8 mouse cellular contexts compared by ENCODE assay signal in the genomic region with DNA sequence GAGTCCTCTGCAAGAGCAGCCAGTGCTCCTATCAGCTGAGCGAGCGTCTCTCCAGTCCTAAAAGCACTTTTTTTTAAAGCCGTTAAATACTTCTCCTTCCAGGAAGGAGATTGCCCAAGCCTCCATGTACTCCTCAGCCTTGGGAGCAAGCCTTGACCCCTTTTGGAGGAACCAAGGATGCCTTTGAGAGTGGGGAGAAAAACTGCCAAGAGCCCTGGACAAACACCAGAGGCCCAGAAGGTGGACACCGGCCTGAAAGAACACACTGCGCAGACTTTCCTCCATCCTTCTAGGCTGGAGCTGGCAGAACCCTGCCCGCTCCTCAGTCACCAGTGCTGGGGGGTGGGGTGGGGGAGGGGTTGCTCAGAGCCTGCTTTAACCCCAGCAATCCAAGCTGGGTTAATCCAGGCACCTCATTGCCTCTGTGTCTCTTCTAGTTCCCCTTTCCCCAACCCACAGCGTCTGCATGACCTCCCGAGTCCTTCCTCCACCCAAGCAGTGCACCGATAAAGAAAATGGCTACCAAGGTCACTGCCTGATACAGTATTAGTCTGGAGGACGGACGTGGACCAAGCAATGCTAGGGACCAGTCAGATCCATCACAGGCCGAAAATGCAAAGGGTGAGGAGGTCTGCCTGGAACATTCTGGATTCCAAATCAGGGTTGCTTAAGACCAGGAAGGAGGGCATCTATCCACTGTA. TPM values are rescaled to one million over a fixed set of nuclear protein-coding genes. Genes with fewer than 3 reads are reported as not detected.
DNase-seq lines count a peak whose midpoint lies in the region; ATAC-seq and TF ChIP-seq lines count a peak whose summit lies in the region.

No protein-coding gene starts in this region.

- no peaks in the 10 kb centered on the region for H3K9me3 ChIP-seq in liver, postnatal 0 days (ENCODE audit: low read length)
- H3K9me3 ChIP-seq in liver, embryonic 12.5 days (replicated peaks), result no peaks in the 10 kb centered on the region
- H3K9me3 ChIP-seq in heart, embryonic 14.5 days (ENCODE audit: control insufficient read depth, low read length), result no peaks in the 10 kb centered on the region
- no peaks in the 10 kb centered on the region for H3K9me3 ChIP-seq in forebrain, postnatal 0 days (ENCODE audit: low read length)

- no peak for TF ChIP-seq CTCF in liver, postnatal 0 days (IDR thresholded peaks at IDR 0.05; ENCODE audit: low read depth)
- no peak for TF ChIP-seq CTCF in forebrain, postnatal 0 days (IDR thresholded peaks at IDR 0.05; ENCODE audit: low read depth)

- H3K36me3 ChIP-seq in liver, postnatal 0 days (replicated peaks; ENCODE audit: insufficient read depth, low read length), result no peaks in the 10 kb centered on the region
- peaks cover 48% of the 10 kb centered on the region for H3K36me3 ChIP-seq in liver, embryonic 12.5 days
- H3K36me3 ChIP-seq in heart, embryonic 14.5 days (ENCODE audit: control insufficient read depth, insufficient read depth, low read length), result peaks cover 63% of the 10 kb centered on the region
- peaks cover 30% of the 10 kb centered on the region for H3K36me3 ChIP-seq in forebrain, postnatal 0 days (ENCODE audit: insufficient read depth)

- no peak for DNase-seq in liver, postnatal 0 days
- DNase-seq in cerebellum, adult 11 months, result peak; percentile 54
- DNase-seq in forebrain, postnatal 0 days, result no peak
- no peak for DNase-seq in urinary bladder, adult 2 months (ENCODE audit: low spot score)

- no peak overlapping the region for H3K4me2 ChIP-seq in liver, postnatal 0 days (ENCODE audit: low read depth, low read length)
- H3K4me2 ChIP-seq in liver, embryonic 12.5 days, result no peak overlapping the region
- no peak overlapping the region for H3K4me2 ChIP-seq in heart, embryonic 14.5 days (ENCODE audit: low read length)
- no peak overlapping the region for H3K4me2 ChIP-seq in forebrain, postnatal 0 days (ENCODE audit: low read depth)

- peaks cover 19% of the 10 kb centered on the region for H3K4me1 ChIP-seq in liver, postnatal 0 days (ENCODE audit: insufficient read depth)
- peaks cover 27% of the 10 kb centered on the region for H3K4me1 ChIP-seq in liver, embryonic 12.5 days
- H3K4me1 ChIP-seq in heart, embryonic 14.5 days (ENCODE audit: control insufficient read depth in 2 of 2, insufficient read depth in 2 of 2, low read length in 2 of 2), result peaks cover 18 to 25% of the 10 kb centered on the region in 2 experiments
- no peaks in the 10 kb centered on the region for H3K4me1 ChIP-seq in forebrain, postnatal 0 days (ENCODE audit: insufficient read depth)

- no peak overlapping the region for H3K9ac ChIP-seq in liver, postnatal 0 days (replicated peaks)
- H3K9ac ChIP-seq in liver, embryonic 12.5 days, result no peak overlapping the region
- peak overlapping the region; percentile 21; the same call in 1 of the 2 replicates for H3K9ac ChIP-seq in heart, embryonic 14.5 days (ENCODE audit: low read length)
- H3K9ac ChIP-seq in forebrain, postnatal 0 days, result no peak overlapping the region

- TF ChIP-seq EP300 in liver, postnatal 0 days (IDR thresholded peaks at IDR 0.05; ENCODE audit: low read depth), result no peak

- 45% methylated on average over 12 of the region's 12 CpGs for WGBS in liver, postnatal 0 days (ENCODE audit: insufficient replicate concordance)
- 48% methylated on average over 12 of the region's 12 CpGs for WGBS in liver, embryonic 12.5 days (ENCODE audit: insufficient replicate concordance)
- 70% methylated on average over 12 of the region's 12 CpGs for WGBS in heart, embryonic 14.5 days
- 86% methylated on average over 12 of the region's 12 CpGs for WGBS in forebrain, postnatal 0 days

- H3K27me3 ChIP-seq in liver, postnatal 0 days (ENCODE audit: insufficient read depth, low read length), result no peaks in the 10 kb centered on the region
- no peaks in the 10 kb centered on the region for H3K27me3 ChIP-seq in liver, embryonic 12.5 days (replicated peaks)
- no peaks in the 10 kb centered on the region for H3K27me3 ChIP-seq in heart, embryonic 14.5 days (ENCODE audit: control insufficient read depth, insufficient read depth, low read length)
- H3K27me3 ChIP-seq in forebrain, postnatal 0 days (ENCODE audit: insufficient read depth, low read length), result no peaks in the 10 kb centered on the region

- peak; percentile 29 for ATAC-seq in liver, postnatal 0 days
- ATAC-seq in liver, embryonic 12.5 days, result no peak
- no peak for ATAC-seq in heart, embryonic 14.5 days (ENCODE audit: insufficient number of reproducible peaks, insufficient read depth, low FRiP score, low read depth)
- ATAC-seq in megakaryocyte progenitor cell, adult 5-6 weeks (replicated peaks; ENCODE audit: poor library complexity), result peak; percentile 90
- ATAC-seq in megakaryocyte-erythroid progenitor cell, adult 5-6 weeks (replicated peaks; ENCODE audit: low FRiP score, low TSS enrichment, poor library complexity, severe bottlenecking), result no peak
- no peak for ATAC-seq in forebrain, postnatal 0 days

- no peak overlapping the region for H3K4me3 ChIP-seq in liver, postnatal 0 days (ENCODE audit: low read depth, low read length)
- no peak overlapping the region for H3K4me3 ChIP-seq in liver, embryonic 12.5 days
- H3K4me3 ChIP-seq in heart, embryonic 14.5 days (ENCODE audit: control insufficient read depth in 1 of 2, insufficient read depth in 1 of 2, low read depth in 1 of 2, low read length in 2 of 2), result no peak overlapping the region
- H3K4me3 ChIP-seq in forebrain, postnatal 0 days (ENCODE audit: low read depth, low read length), result no peak overlapping the region

- H3K27ac ChIP-seq in liver, postnatal 0 days (ENCODE audit: low read depth), result peak overlapping the region; percentile 62
- no peak overlapping the region for H3K27ac ChIP-seq in liver, embryonic 12.5 days
- H3K27ac ChIP-seq in heart, embryonic 14.5 days (replicated peaks in 1 of 2; ENCODE audit: control insufficient read depth in 1 of 2, insufficient read depth in 1 of 2, low read depth in 2 of 2, low read length in 2 of 2), result peak overlapping the region; percentile 5 to 47; a peak in 3 of 4 replicates
- H3K27ac ChIP-seq in forebrain, postnatal 0 days (ENCODE audit: low read depth, low read length), result no peak overlapping the region

RNA-seq across cellular contexts. Expression of a gene that starts 8.6 kb away (rescaled TPM):
- 1.7 TPM in 2 replicates for polyA plus RNA-seq in liver, postnatal 0 days (2015; fragmentation: Nextera tagmentation; extraction: Ambion mirVana)
- polyA plus RNA-seq in liver, embryonic 12.5 days (2016; fragmentation: Nextera tagmentation; extraction: Ambion mirVana), result 1.9 and 2.4 TPM in 2 replicates
- 6.6 and 7.8 TPM in 2 replicates for polyA plus RNA-seq in heart, embryonic 14.5 days (2014; fragmentation: Nextera tagmentation; extraction: Ambion mirVana)
- total RNA-seq in megakaryocyte progenitor cell, adult 5-6 weeks (2015), result 7.2 and 12.8 TPM in 2 replicates
- 9.8 and 11.0 TPM in 2 replicates for total RNA-seq in megakaryocyte progenitor cell, adult 5-6 weeks (2017)
- total RNA-seq in megakaryocyte-erythroid progenitor cell, adult 5-6 weeks (2014; fragmentation: Nextera tagmentation), result 7.7 and 16.9 TPM in 2 replicates
- total RNA-seq in megakaryocyte-erythroid progenitor cell, adult 5-6 weeks (2017), result 4.9 and 22.4 TPM in 2 replicates
- total RNA-seq in forebrain, postnatal 0 days (2014; rRNA removed), result 27.3 and 33.7 TPM in 2 replicates
- 5.0 and 5.6 TPM in 2 replicates for polyA plus RNA-seq in forebrain, postnatal 0 days (2015; fragmentation: Nextera tagmentation; extraction: Ambion mirVana)
- polyA plus RNA-seq in urinary bladder, adult 2 months (2012; rRNA removed), result 31.5 and 32.0 TPM in 2 replicates

RNA-seq across cellular contexts. Expression of a gene that starts 29.3 kb away (rescaled TPM):
- polyA plus RNA-seq in liver, postnatal 0 days (2015; fragmentation: Nextera tagmentation; extraction: Ambion mirVana), result not detected in 2 replicates
- polyA plus RNA-seq in liver, embryonic 12.5 days (2016; fragmentation: Nextera tagmentation; extraction: Ambion mirVana), result 0.74 TPM in 1 of 2 replicates, not detected in the other
- polyA plus RNA-seq in heart, embryonic 14.5 days (2014; fragmentation: Nextera tagmentation; extraction: Ambion mirVana), result 0.72 and 2.1 TPM in 2 replicates
- total RNA-seq in megakaryocyte progenitor cell, adult 5-6 weeks (2015), result 20.0 and 22.7 TPM in 2 replicates
- 6.6 and 7.6 TPM in 2 replicates for total RNA-seq in megakaryocyte progenitor cell, adult 5-6 weeks (2017)
- total RNA-seq in megakaryocyte-erythroid progenitor cell, adult 5-6 weeks (2014; fragmentation: Nextera tagmentation), result 19.1 and 23.4 TPM in 2 replicates
- 17.1 and 26.1 TPM in 2 replicates for total RNA-seq in megakaryocyte-erythroid progenitor cell, adult 5-6 weeks (2017)
- total RNA-seq in forebrain, postnatal 0 days (2014; rRNA removed), result 3.1 and 4.8 TPM in 2 replicates
- polyA plus RNA-seq in forebrain, postnatal 0 days (2015; fragmentation: Nextera tagmentation; extraction: Ambion mirVana), result 0.36 and 0.53 TPM in 2 replicates
- polyA plus RNA-seq in urinary bladder, adult 2 months (2012; rRNA removed), result 14.4 and 17.2 TPM in 2 replicates

RNA-seq across cellular contexts. Expression of a gene that starts 32.4 kb away (rescaled TPM):
- 0.40 and 0.76 TPM in 2 replicates for polyA plus RNA-seq in liver, postnatal 0 days (2015; fragmentation: Nextera tagmentation; extraction: Ambion mirVana)
- not detected in 2 replicates for polyA plus RNA-seq in liver, embryonic 12.5 days (2016; fragmentation: Nextera tagmentation; extraction: Ambion mirVana)
- 0.09 and 0.19 TPM in 2 replicates for polyA plus RNA-seq in heart, embryonic 14.5 days (2014; fragmentation: Nextera tagmentation; extraction: Ambion mirVana)
- not detected in 2 replicates for total RNA-seq in megakaryocyte progenitor cell, adult 5-6 weeks (2015)
- not detected in 2 replicates for total RNA-seq in megakaryocyte progenitor cell, adult 5-6 weeks (2017)
- not detected in 2 replicates for total RNA-seq in megakaryocyte-erythroid progenitor cell, adult 5-6 weeks (2014; fragmentation: Nextera tagmentation)
- total RNA-seq in megakaryocyte-erythroid progenitor cell, adult 5-6 weeks (2017), result 0.65 TPM in 1 of 2 replicates, not detected in the other
- total RNA-seq in forebrain, postnatal 0 days (2014; rRNA removed), result 4.0 and 4.8 TPM in 2 replicates
- polyA plus RNA-seq in forebrain, postnatal 0 days (2015; fragmentation: Nextera tagmentation; extraction: Ambion mirVana), result 0.72 and 1.1 TPM in 2 replicates
- 0.10 and 0.14 TPM in 2 replicates for polyA plus RNA-seq in urinary bladder, adult 2 months (2012; rRNA removed)

RNA-seq across cellular contexts. Expression of a gene that starts 37.6 kb away (rescaled TPM):
- 17.3 and 17.8 TPM in 2 replicates for polyA plus RNA-seq in liver, postnatal 0 days (2015; fragmentation: Nextera tagmentation; extraction: Ambion mirVana)
- polyA plus RNA-seq in liver, embryonic 12.5 days (2016; fragmentation: Nextera tagmentation; extraction: Ambion mirVana), result 3.2 and 3.6 TPM in 2 replicates
- polyA plus RNA-seq in heart, embryonic 14.5 days (2014; fragmentation: Nextera tagmentation; extraction: Ambion mirVana), result 0.19 and 0.43 TPM in 2 replicates
- 0.10 and 0.76 TPM in 2 replicates for total RNA-seq in megakaryocyte progenitor cell, adult 5-6 weeks (2015)
- total RNA-seq in megakaryocyte progenitor cell, adult 5-6 weeks (2017), result 0.46 and 1.6 TPM in 2 replicates
- total RNA-seq in megakaryocyte-erythroid progenitor cell, adult 5-6 weeks (2014; fragmentation: Nextera tagmentation), result 0.37 TPM in 1 of 2 replicates, not detected in the other
- total RNA-seq in megakaryocyte-erythroid progenitor cell, adult 5-6 weeks (2017), result 0.52 and 0.57 TPM in 2 replicates
- total RNA-seq in forebrain, postnatal 0 days (2014; rRNA removed), result 0.33 and 0.54 TPM in 2 replicates
- polyA plus RNA-seq in forebrain, postnatal 0 days (2015; fragmentation: Nextera tagmentation; extraction: Ambion mirVana), result 0.21 and 0.24 TPM in 2 replicates
- 0.87 and 0.94 TPM in 2 replicates for polyA plus RNA-seq in urinary bladder, adult 2 months (2012; rRNA removed)

RNA-seq across cellular contexts. Expression of a gene that starts 50.2 kb away (rescaled TPM):
- 1.5 and 1.8 TPM in 2 replicates for polyA plus RNA-seq in liver, postnatal 0 days (2015; fragmentation: Nextera tagmentation; extraction: Ambion mirVana)
- 4.0 and 5.3 TPM in 2 replicates for polyA plus RNA-seq in liver, embryonic 12.5 days (2016; fragmentation: Nextera tagmentation; extraction: Ambion mirVana)
- polyA plus RNA-seq in heart, embryonic 14.5 days (2014; fragmentation: Nextera tagmentation; extraction: Ambion mirVana), result 45.2 and 45.7 TPM in 2 replicates
- not detected in 2 replicates for total RNA-seq in megakaryocyte progenitor cell, adult 5-6 weeks (2015)
- total RNA-seq in megakaryocyte progenitor cell, adult 5-6 weeks (2017), result 0.07 TPM in 1 of 2 replicates, not detected in the other
- not detected in 2 replicates for total RNA-seq in megakaryocyte-erythroid progenitor cell, adult 5-6 weeks (2014; fragmentation: Nextera tagmentation)
- not detected in 2 replicates for total RNA-seq in megakaryocyte-erythroid progenitor cell, adult 5-6 weeks (2017)
- 20.8 and 22.3 TPM in 2 replicates for total RNA-seq in forebrain, postnatal 0 days (2014; rRNA removed)
- 24.9 and 26.1 TPM in 2 replicates for polyA plus RNA-seq in forebrain, postnatal 0 days (2015; fragmentation: Nextera tagmentation; extraction: Ambion mirVana)
- polyA plus RNA-seq in urinary bladder, adult 2 months (2012; rRNA removed), result 95.1 and 129 TPM in 2 replicates

Comparison
In these comparisons a context has a peak if more than half of its experiments do, and no peak if none do; other contexts are left out.
1. ATAC-seq: peak in liver, postnatal 0 days (single experiment) and megakaryocyte progenitor cell, adult 5-6 weeks (single experiment); none in liver, embryonic 12.5 days (single experiment), heart, embryonic 14.5 days (single experiment), megakaryocyte-erythroid progenitor cell, adult 5-6 weeks (single experiment) and forebrain, postnatal 0 days (single experiment).
2. H3K27ac ChIP-seq: peak in liver, postnatal 0 days (single experiment) and heart, embryonic 14.5 days (2 of 2); none in liver, embryonic 12.5 days (single experiment) and forebrain, postnatal 0 days (single experiment).